Comparison of ENCODE assay signal across 16 mouse cellular contexts in genomic region chr7:46829911-46830310, GRCm38 (mm10). TPM values are rescaled to one million over a fixed set of nuclear protein-coding genes. Genes with fewer than 3 reads are reported as not detected.
DNase-seq lines count a peak whose midpoint lies in the region; ATAC-seq and TF ChIP-seq lines count a peak whose summit lies in the region.
"Had no signal": no experiment of that assay in that cellular context is flagged by ENCODE, and none has a peak within 500 bp of the region (broad histone marks: within the 10 kb centered on the region; RNA-seq: fewer than 3 reads in every experiment).

No protein-coding gene starts in this region.

- H3K4me3 ChIP-seq in heart, embryonic 13.5 days, result no peak overlapping the region
- no peak overlapping the region for H3K4me3 ChIP-seq in heart, embryonic 11.5 days (ENCODE audit: low read depth, low read length)
- H3K4me3 ChIP-seq in liver, embryonic 14.5 days (ENCODE audit: insufficient read depth in 1 of 2, low read depth in 2 of 2, low read length in 2 of 2), result no peak overlapping the region
- H3K4me3 ChIP-seq in midbrain, embryonic 13.5 days (replicated peaks), result no peak overlapping the region
- H3K4me3 ChIP-seq: heart, adult 2 months; neural tube, embryonic 13.5 days had no signal

- no peak for TF ChIP-seq CTCF in liver, embryonic 14.5 days (IDR thresholded peaks at IDR 0.05; ENCODE audit: low read depth)

- H3K27me3 ChIP-seq in heart, embryonic 13.5 days (replicated peaks), result no peaks in the 10 kb centered on the region
- H3K27me3 ChIP-seq in heart, embryonic 11.5 days (ENCODE audit: control insufficient read depth, insufficient read depth, low read length), result no peaks in the 10 kb centered on the region
- H3K27me3 ChIP-seq in liver, embryonic 14.5 days (ENCODE audit: control insufficient read depth, insufficient read depth, low read length), result no peaks in the 10 kb centered on the region
- no peaks in the 10 kb centered on the region for H3K27me3 ChIP-seq in midbrain, embryonic 13.5 days
- H3K27me3 ChIP-seq: neural tube, embryonic 13.5 days had no signal

- no peak overlapping the region for H3K9ac ChIP-seq in heart, embryonic 13.5 days
- no peak overlapping the region for H3K9ac ChIP-seq in heart, embryonic 11.5 days (ENCODE audit: low read depth, low read length)
- H3K9ac ChIP-seq in liver, embryonic 14.5 days (replicated peaks), result no peak overlapping the region
- no peak overlapping the region for H3K9ac ChIP-seq in midbrain, embryonic 13.5 days (replicated peaks)
- H3K9ac ChIP-seq: neural tube, embryonic 13.5 days had no signal

- 84% methylated on average over 12 of the region's 12 CpGs for WGBS in heart, embryonic 13.5 days
- WGBS in heart, embryonic 11.5 days (ENCODE audit: insufficient replicate concordance), result 81% methylated on average over 12 of the region's 12 CpGs
- WGBS in liver, embryonic 14.5 days (ENCODE audit: insufficient replicate concordance), result 73% methylated on average over 12 of the region's 12 CpGs
- 91% methylated on average over 12 of the region's 12 CpGs for WGBS in midbrain, embryonic 13.5 days

- no peak for TF ChIP-seq EP300 in liver, embryonic 14.5 days (IDR thresholded peaks at IDR 0.05; ENCODE audit: low read depth)

- ATAC-seq in heart, embryonic 13.5 days (ENCODE audit: extremely low read depth, insufficient number of reproducible peaks, low FRiP score, low TSS enrichment), result no peak
- no peak for ATAC-seq in heart, embryonic 11.5 days (replicated peaks; ENCODE audit: insufficient number of reproducible peaks, low FRiP score, low TSS enrichment)
- ATAC-seq in liver, embryonic 14.5 days (ENCODE audit: insufficient read depth), result peak; percentile 50
- ATAC-seq in midbrain, embryonic 13.5 days, result no peak

- peaks cover 47% of the 10 kb centered on the region for H3K4me1 ChIP-seq in heart, embryonic 13.5 days
- peaks cover 27% of the 10 kb centered on the region for H3K4me1 ChIP-seq in heart, embryonic 11.5 days (ENCODE audit: control insufficient read depth, insufficient read depth, low read length)
- H3K4me1 ChIP-seq in liver, embryonic 14.5 days (replicated peaks; ENCODE audit: control insufficient read depth in 2 of 2, insufficient read depth in 2 of 2, low read length in 1 of 2), result peaks cover 16 to 39% of the 10 kb centered on the region in 2 experiments
- peaks cover 2% of the 10 kb centered on the region for H3K4me1 ChIP-seq in midbrain, embryonic 13.5 days (replicated peaks)

- peak; percentile 32 for DNase-seq in ES-CJ7 (ENCODE audit: low read depth, low spot score)
- peak; percentile 28 for DNase-seq in adrenal gland, postnatal 25 days
- DNase-seq in liver, embryonic 14.5 days (ENCODE audit: low read depth in 3 of 3, low spot score in 3 of 3), result no peak
- no peak for DNase-seq in thymus, postnatal 0 days (ENCODE audit: low spot score)
- DNase-seq: cerebellum, adult 2 months; heart, adult 2 months; lung, postnatal 4 days; thymus, postnatal 4 days had no signal

- H3K9me3 ChIP-seq in heart, embryonic 13.5 days, result no peaks in the 10 kb centered on the region
- H3K9me3 ChIP-seq in heart, embryonic 11.5 days (replicated peaks; ENCODE audit: control insufficient read depth, low read length), result no peaks in the 10 kb centered on the region
- no peaks in the 10 kb centered on the region for H3K9me3 ChIP-seq in liver, embryonic 14.5 days (ENCODE audit: control insufficient read depth, low read length)
- no peaks in the 10 kb centered on the region for H3K9me3 ChIP-seq in midbrain, embryonic 13.5 days
- H3K9me3 ChIP-seq: neural tube, embryonic 13.5 days had no signal

- peak overlapping the region; percentile 86; the same call in 1 of the 2 replicates for H3K27ac ChIP-seq in heart, embryonic 13.5 days (replicated peaks)
- no peak overlapping the region for H3K27ac ChIP-seq in heart, embryonic 11.5 days (ENCODE audit: low read depth, low read length)
- H3K27ac ChIP-seq in liver, embryonic 14.5 days, result peak overlapping the region; percentile 7; the same call in 1 of the 2 replicates
- no peak overlapping the region for H3K27ac ChIP-seq in midbrain, embryonic 13.5 days
- H3K27ac ChIP-seq: heart, adult 2 months; neural tube, embryonic 13.5 days had no signal

- H3K36me3 ChIP-seq in heart, embryonic 13.5 days, result no peaks in the 10 kb centered on the region
- no peaks in the 10 kb centered on the region for H3K36me3 ChIP-seq in heart, embryonic 11.5 days (ENCODE audit: control insufficient read depth, insufficient read depth, low read length)
- H3K36me3 ChIP-seq in liver, embryonic 14.5 days (replicated peaks; ENCODE audit: control insufficient read depth, insufficient read depth, low read depth), result no peaks in the 10 kb centered on the region
- H3K36me3 ChIP-seq in midbrain, embryonic 13.5 days, result no peaks in the 10 kb centered on the region
- H3K36me3 ChIP-seq: neural tube, embryonic 13.5 days had no signal

- no peak overlapping the region for H3K4me2 ChIP-seq in heart, embryonic 13.5 days
- H3K4me2 ChIP-seq in heart, embryonic 11.5 days, result no peak overlapping the region
- H3K4me2 ChIP-seq in liver, embryonic 14.5 days (ENCODE audit: low read depth), result no peak overlapping the region
- H3K4me2 ChIP-seq in midbrain, embryonic 13.5 days (replicated peaks), result no peak overlapping the region
- H3K4me2 ChIP-seq: neural tube, embryonic 13.5 days had no signal

RNA-seq across cellular contexts. Expression of gene Ldha, which starts 11.4 kb away (rescaled TPM):
- 2,723 and 3,293 TPM in 2 replicates for polyA plus RNA-seq in heart, embryonic 13.5 days (2015; fragmentation: Nextera tagmentation; extraction: Ambion mirVana)
- 3,042 and 3,490 TPM in 2 replicates for polyA plus RNA-seq in heart, embryonic 11.5 days (2014; fragmentation: Nextera tagmentation; extraction: Ambion mirVana)
- 283 and 320 TPM in 2 replicates for total RNA-seq in adrenal gland, postnatal 25 days (2021)
- polyA plus RNA-seq in liver, embryonic 14.5 days (2012; rRNA removed), result 339 and 356 TPM in 2 replicates
- polyA plus RNA-seq in liver, embryonic 14.5 days (2014; fragmentation: Nextera tagmentation; extraction: Ambion mirVana), result 1,026 and 1,104 TPM in 2 replicates
- polyA plus RNA-seq in thymus, postnatal 0 days (2015; fragmentation: Nextera tagmentation; extraction: Ambion mirVana), result 1,216 and 1,339 TPM in 2 replicates
- polyA plus RNA-seq in midbrain, embryonic 13.5 days (2015; fragmentation: Nextera tagmentation; extraction: Ambion mirVana), result 501 and 553 TPM in 2 replicates

RNA-seq across cellular contexts. Expression of gene Ldhc, which starts 31.1 kb away (rescaled TPM):
- polyA plus RNA-seq in heart, embryonic 13.5 days (2015; fragmentation: Nextera tagmentation; extraction: Ambion mirVana), result not detected in 2 replicates
- polyA plus RNA-seq in heart, embryonic 11.5 days (2014; fragmentation: Nextera tagmentation; extraction: Ambion mirVana), result not detected in 2 replicates
- total RNA-seq in adrenal gland, postnatal 25 days (2021), result not detected in 2 replicates
- polyA plus RNA-seq in liver, embryonic 14.5 days (2012; rRNA removed), result 0.11 and 0.17 TPM in 2 replicates
- 0.09 and 0.21 TPM in 2 replicates for polyA plus RNA-seq in liver, embryonic 14.5 days (2014; fragmentation: Nextera tagmentation; extraction: Ambion mirVana)
- polyA plus RNA-seq in thymus, postnatal 0 days (2015; fragmentation: Nextera tagmentation; extraction: Ambion mirVana), result not detected in 2 replicates
- polyA plus RNA-seq in midbrain, embryonic 13.5 days (2015; fragmentation: Nextera tagmentation; extraction: Ambion mirVana), result 0.22 TPM in 1 of 2 replicates, not detected in the other
- total RNA-seq: heart, adult 2 months; hematopoietic stem cell, adult 5-6 weeks; layer of hippocampus, postnatal 25 days; midbrain, postnatal 0 days had no signal
- polyA plus RNA-seq: CD4-positive, CD25-positive, alpha-beta regulatory T cell, adult 4 months; cerebellum, adult 2 months; neural tube, embryonic 13.5 days had no signal

RNA-seq across cellular contexts. Expression of gene Gtf2h1, which starts 34.0 kb away (rescaled TPM):
- 28.5 and 29.7 TPM in 2 replicates for polyA plus RNA-seq in heart, embryonic 13.5 days (2015; fragmentation: Nextera tagmentation; extraction: Ambion mirVana)
- 34.9 and 41.1 TPM in 2 replicates for polyA plus RNA-seq in heart, embryonic 11.5 days (2014; fragmentation: Nextera tagmentation; extraction: Ambion mirVana)
- 33.3 and 40.1 TPM in 2 replicates for total RNA-seq in adrenal gland, postnatal 25 days (2021)
- 8.1 and 13.4 TPM in 2 replicates for polyA plus RNA-seq in liver, embryonic 14.5 days (2012; rRNA removed)
- polyA plus RNA-seq in liver, embryonic 14.5 days (2014; fragmentation: Nextera tagmentation; extraction: Ambion mirVana), result 27.8 and 33.1 TPM in 2 replicates
- polyA plus RNA-seq in thymus, postnatal 0 days (2015; fragmentation: Nextera tagmentation; extraction: Ambion mirVana), result 54.3 and 56.6 TPM in 2 replicates
- 44.6 and 48.4 TPM in 2 replicates for polyA plus RNA-seq in midbrain, embryonic 13.5 days (2015; fragmentation: Nextera tagmentation; extraction: Ambion mirVana)

RNA-seq across cellular contexts. Expression of gene Hps5, which starts 34.0 kb away (rescaled TPM):
- 9.7 and 10.8 TPM in 2 replicates for polyA plus RNA-seq in heart, embryonic 13.5 days (2015; fragmentation: Nextera tagmentation; extraction: Ambion mirVana)
- 11.8 and 12.7 TPM in 2 replicates for polyA plus RNA-seq in heart, embryonic 11.5 days (2014; fragmentation: Nextera tagmentation; extraction: Ambion mirVana)
- 27.6 and 34.3 TPM in 2 replicates for total RNA-seq in adrenal gland, postnatal 25 days (2021)
- polyA plus RNA-seq in liver, embryonic 14.5 days (2012; rRNA removed), result 5.3 and 6.3 TPM in 2 replicates
- polyA plus RNA-seq in liver, embryonic 14.5 days (2014; fragmentation: Nextera tagmentation; extraction: Ambion mirVana), result 4.1 and 4.3 TPM in 2 replicates
- polyA plus RNA-seq in thymus, postnatal 0 days (2015; fragmentation: Nextera tagmentation; extraction: Ambion mirVana), result 15.1 and 16.8 TPM in 2 replicates
- polyA plus RNA-seq in midbrain, embryonic 13.5 days (2015; fragmentation: Nextera tagmentation; extraction: Ambion mirVana), result 15.8 and 15.9 TPM in 2 replicates

Comparison
In these comparisons a context has a peak if more than half of its experiments do, and no peak if none do; other contexts are left out.
1. H3K27ac ChIP-seq: peak in heart, embryonic 13.5 days (single experiment) and liver, embryonic 14.5 days (single experiment); none in heart, embryonic 11.5 days (single experiment) and midbrain, embryonic 13.5 days (single experiment).
2. DNase-seq: peak in ES-CJ7 (single experiment) and adrenal gland, postnatal 25 days (single experiment); none in liver, embryonic 14.5 days (0 of 3) and thymus, postnatal 0 days (single experiment).